2 mouse cellular contexts compared by ENCODE assay signal in genomic region chr5:121224020-121224419, GRCm38 (mm10). TPM values are rescaled to one million over a fixed set of nuclear protein-coding genes. Genes with fewer than 3 reads are reported as not detected.
DNase-seq lines count a peak whose midpoint lies in the region; TF ChIP-seq lines count a peak whose summit lies in the region.
"Not testable (repeated sequence)": the region's sequence is repeated elsewhere in the genome, so short reads cannot be mapped to it uniquely, and the experiment has no call there.

No protein-coding gene starts in this region.

- H3K36me3 ChIP-seq in CH12.LX (replicated peaks in 1 of 2; ENCODE audit: control insufficient read depth in 1 of 2, insufficient read depth in 1 of 2, low read length in 1 of 2), result not testable (repeated sequence)
- H3K36me3 ChIP-seq in MEL (ENCODE audit: control insufficient read depth in 1 of 2, insufficient read depth in 2 of 2, low read length in 2 of 2), result peaks cover 0 to 34% of the 10 kb centered on the region in 2 experiments; a peak in 2 of 4 replicates

- not testable (repeated sequence) for H3K9me3 ChIP-seq in CH12.LX (replicated peaks; ENCODE audit: low read length); MEL (replicated peaks; ENCODE audit: insufficient read depth, low read length)

- TF ChIP-seq POLR2A in CH12.LX (IDR thresholded peaks at IDR 0.05; ENCODE audit: low read depth, low read length); MEL (IDR thresholded peaks at IDR 0.05; ENCODE audit: control insufficient read depth in 1 of 2, insufficient read depth in 1 of 2, low read depth in 1 of 2, low read length in 2 of 2, poor library complexity in 1 of 2): not testable (repeated sequence)

- not testable (repeated sequence) for DNase-seq in CH12.LX (ENCODE audit: extremely low read depth); MEL (ENCODE audit: low read depth, low spot score)

- not testable (repeated sequence) for TF ChIP-seq CTCF in CH12.LX (conservative IDR thresholded peaks at IDR 0.05 in 1 of 2, IDR thresholded peaks at IDR 0.05 in 1 of 2; ENCODE audit: low read depth in 2 of 2, low read length in 2 of 2); MEL (IDR thresholded peaks at IDR 0.05 in 2 of 3, conservative IDR thresholded peaks at IDR 0.05 in 1 of 3; ENCODE audit: control insufficient read depth in 1 of 3, insufficient read depth in 1 of 3, low read depth in 2 of 3, low read length in 3 of 3, poor library complexity in 1 of 3, severe bottlenecking in 1 of 3)

- not testable (repeated sequence) for H3K9ac ChIP-seq in CH12.LX (ENCODE audit: insufficient read depth, low read depth); MEL (ENCODE audit: control insufficient read depth, low read depth, low read length, poor library complexity, severe bottlenecking)

- H3K4me1 ChIP-seq in CH12.LX (ENCODE audit: control insufficient read depth in 1 of 2, insufficient read depth in 2 of 2), result peaks cover 17 to 58% of the 10 kb centered on the region in 2 experiments
- peaks cover 14 to 27% of the 10 kb centered on the region in 2 experiments for H3K4me1 ChIP-seq in MEL (ENCODE audit: control insufficient read depth in 1 of 2, insufficient read depth in 2 of 2, low read length in 2 of 2)

- in situ Hi-C loops in CH12.LX (cut with MboI; ENCODE audit: low pct_ligation_motif_present, low pct_unique_long_range_greater_than_20kb, low sequenced_read_pairs), result not testable (repeated sequence)

- not testable (repeated sequence) for TF ChIP-seq RAD21 in CH12.LX (IDR thresholded peaks at IDR 0.05; ENCODE audit: low read depth, low read length); MEL (IDR thresholded peaks at IDR 0.05; ENCODE audit: low read depth, low read length)

- not testable (repeated sequence) for TF ChIP-seq EP300 in CH12.LX (IDR thresholded peaks at IDR 0.05; ENCODE audit: low read length); MEL (IDR thresholded peaks at IDR 0.05; ENCODE audit: low read depth in 1 of 2, low read length in 2 of 2)

- peaks cover 17% of the 10 kb centered on the region for H3K79me2 ChIP-seq in CH12.LX (replicated peaks; ENCODE audit: control insufficient read depth, extremely low read depth, insufficient read depth, poor library complexity, severe bottlenecking)
- H3K79me2 ChIP-seq in MEL (ENCODE audit: control insufficient read depth, insufficient read depth, low read length, poor library complexity), result peaks cover 41% of the 10 kb centered on the region

- not testable (repeated sequence) for H3K4me2 ChIP-seq in CH12.LX (ENCODE audit: insufficient read depth, low read depth, poor library complexity, severe bottlenecking)

- H3K27ac ChIP-seq in CH12.LX (ENCODE audit: insufficient read depth, low read depth); MEL (ENCODE audit: control insufficient read depth, low read depth, low read length): not testable (repeated sequence)

- H3K4me3 ChIP-seq in CH12.LX (replicated peaks in 1 of 3; ENCODE audit: low read depth in 2 of 3, low read length in 2 of 3, poor library complexity in 1 of 3); MEL (ENCODE audit: control insufficient read depth in 1 of 2, insufficient read depth in 1 of 2, low read depth in 2 of 2, low read length in 2 of 2): not testable (repeated sequence)

- dilution Hi-C loops in CH12.LX (cut with MboI; ENCODE audit: extremely low pct_ligation_motif_present, extremely low pct_unique_long_range_greater_than_20kb, low sequenced_read_pairs), result not testable (repeated sequence)

- not testable (repeated sequence) for H3K27me3 ChIP-seq in CH12.LX (replicated peaks); MEL (ENCODE audit: control insufficient read depth in 1 of 2, insufficient read depth in 2 of 2, low read length in 2 of 2)

TF ChIP-seq in CH12.LX, 34 proteins besides CTCF, POLR2A, EP300 and RAD21:
- TF ChIP-seq TBP (conservative IDR thresholded peaks at IDR 0.05; ENCODE audit: low read depth, low read length), result peak; percentile 64; the same call in 1 of the 2 replicates

TF ChIP-seq in MEL, 35 proteins besides CTCF, POLR2A, EP300 and RAD21:
- peak; percentile 90 for TF ChIP-seq TBP (IDR thresholded peaks at IDR 0.05; ENCODE audit: low read depth, low read length)

RNA-seq across cellular contexts. Expression of gene Hectd4, which starts 4.0 kb away (rescaled TPM):
- total RNA-seq in CH12.LX (2012; rRNA removed) (6.8 and 7.8 TPM in 2 replicates), CH12.LX (2014; rRNA removed) (0.89 and 2.1 TPM in 2 replicates), MEL (2012; rRNA removed) (6.9 and 7.0 TPM in 2 replicates)
- polyA plus RNA-seq in CH12.LX (2012; ENCODE audit: insufficient read length, low read depth) (4.3 and 6.0 TPM in 2 replicates), MEL (2012; ENCODE audit: insufficient read depth in 1 of 2, insufficient read length in 2 of 2, low read depth in 1 of 2, low replicate concordance in 2 of 2, missing spikeins in 1 of 2) (10 to 100 TPM in 1 of 2 experiments, not detected in 1; 10.8 TPM)

RNA-seq across cellular contexts. Expression of gene Rpl6, which starts 19.7 kb away (rescaled TPM):
- total RNA-seq in CH12.LX (2012; rRNA removed) (2,694 and 2,801 TPM in 2 replicates), CH12.LX (2014; rRNA removed) (2,433 and 2,576 TPM in 2 replicates), MEL (2012; rRNA removed) (2,653 and 2,779 TPM in 2 replicates)
- polyA plus RNA-seq in CH12.LX (2012; ENCODE audit: insufficient read length, low read depth) (2,607 and 2,835 TPM in 2 replicates), MEL (2012; ENCODE audit: insufficient read depth in 1 of 2, insufficient read length in 2 of 2, low read depth in 1 of 2, low replicate concordance in 2 of 2, missing spikeins in 1 of 2) (1,000 to 10,000 TPM in 1 of 2 experiments, 100 to 1,000 TPM in 1; 850 to 2,901 TPM)

RNA-seq across cellular contexts. Expression of gene Ptpn11, which starts 32.8 kb away (rescaled TPM):
- total RNA-seq in CH12.LX (2012; rRNA removed) (44.6 and 52.2 TPM in 2 replicates), CH12.LX (2014; rRNA removed) (29.4 and 33.2 TPM in 2 replicates), MEL (2012; rRNA removed) (41.4 and 46.5 TPM in 2 replicates)
- polyA plus RNA-seq in CH12.LX (2012; ENCODE audit: insufficient read length, low read depth) (62.1 and 62.8 TPM in 2 replicates), MEL (2012; ENCODE audit: insufficient read depth in 1 of 2, insufficient read length in 2 of 2, low read depth in 1 of 2, low replicate concordance in 2 of 2, missing spikeins in 1 of 2) (10 to 100 TPM; 43.6 to 55.0 TPM)
